Mouse (Mus musculus): ENCODE results near the gene Iqcf5. TPM values are rescaled to one million over a fixed set of nuclear protein-coding genes. Genes with fewer than 3 reads are reported as not detected.

The Iqcf5 gene
- polyA plus RNA-seq, 1 experiment = not detected

DNA sequence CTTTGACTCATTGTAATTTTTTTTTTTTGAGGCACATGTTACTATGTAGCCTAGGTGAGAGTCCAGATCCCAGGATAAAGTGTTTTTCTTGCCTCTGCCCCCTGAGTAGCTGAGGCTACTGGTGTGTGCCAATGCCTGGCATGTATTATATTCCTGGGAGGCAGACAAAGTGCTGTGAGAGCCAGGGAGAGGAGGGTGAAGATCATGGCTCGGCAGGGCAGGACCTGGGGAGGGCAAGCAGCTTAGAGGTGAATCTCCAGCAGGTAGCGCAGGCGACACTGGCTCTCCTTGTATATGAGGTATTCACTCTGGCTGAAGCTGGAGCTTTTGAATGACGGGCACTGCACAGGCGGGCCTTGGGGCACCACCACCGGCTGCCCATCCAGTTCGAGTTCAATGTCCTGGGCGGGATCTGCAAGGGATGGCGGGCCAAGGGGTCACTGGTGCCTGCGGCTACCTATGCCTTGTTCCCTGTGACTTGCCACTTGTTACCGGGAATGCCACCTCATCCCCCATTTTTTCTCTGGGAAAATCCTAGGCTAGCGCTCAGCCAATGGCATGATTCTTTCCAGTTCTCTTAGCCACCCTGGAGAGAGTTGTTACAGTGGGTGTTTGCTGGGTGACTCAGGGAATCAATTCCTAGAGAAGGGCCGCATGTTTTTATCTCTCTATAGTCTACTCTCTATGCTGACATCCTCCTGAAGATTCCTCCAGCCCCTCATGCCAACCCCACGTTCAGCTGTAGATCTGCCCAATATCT, 43.2 kb upstream of the Iqcf5 start:
- H3K27me3 ChIP-seq (ENCODE audit: control insufficient read depth, insufficient read depth, low read length) = no peaks in the 10 kb centered on the region
- TF ChIP-seq POLR2A (IDR thresholded peaks at IDR 0.05; ENCODE audit: borderline replicate concordance, insufficient read depth, low read length) (no peak), CTCF (IDR thresholded peaks at IDR 0.05; ENCODE audit: borderline replicate concordance, insufficient read depth, low read depth, low read length) (no peak)
- no peak overlapping the region for H3K4me3 ChIP-seq (replicated peaks; ENCODE audit: insufficient read depth, low read depth, low read length)
- 74% methylated on average over 14 of the region's 14 CpGs for WGBS
- peaks cover 17% of the 10 kb centered on the region for H3K4me1 ChIP-seq (ENCODE audit: control insufficient read depth, insufficient read depth, low read length)
- DNase-seq = peak; percentile 6 to 11
- no peak overlapping the region for H3K27ac ChIP-seq (ENCODE audit: insufficient read depth, low read length)

DNA sequence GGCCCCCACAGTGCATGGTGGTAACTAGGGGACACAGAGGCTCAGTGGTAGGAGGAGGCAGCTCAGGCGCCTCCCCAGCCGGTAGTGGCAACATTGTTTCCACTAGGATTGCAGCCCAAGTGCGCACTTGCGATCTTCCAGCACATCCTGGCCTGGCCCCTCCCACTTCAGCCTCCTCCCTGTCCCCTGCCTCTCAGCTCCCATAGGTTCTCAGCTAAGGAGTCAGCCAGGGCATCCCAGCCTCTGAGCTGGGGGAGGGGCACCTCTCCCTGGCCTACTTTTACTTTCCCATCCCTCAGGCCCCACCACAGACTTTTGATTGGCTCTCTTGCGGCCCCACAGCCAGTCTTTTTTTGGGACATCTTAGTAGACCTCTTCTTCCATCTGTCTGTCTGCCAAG, 42.5 kb upstream of the Iqcf5 start:
- Histone ChIP-seq H3K27me3 (ENCODE audit: control insufficient read depth, insufficient read depth, low read length) (no peaks in the 10 kb centered on the region), H3K4me3 (replicated peaks; ENCODE audit: insufficient read depth, low read depth, low read length) (no peak overlapping the region), H3K4me1 (ENCODE audit: control insufficient read depth, insufficient read depth, low read length) (peaks cover 20% of the 10 kb centered on the region), H3K27ac (ENCODE audit: insufficient read depth, low read length) (no peak overlapping the region)
- peak; percentile 32 to 55 for DNase-seq
- TF ChIP-seq POLR2A (IDR thresholded peaks at IDR 0.05; ENCODE audit: borderline replicate concordance, insufficient read depth, low read length) = no peak
- TF ChIP-seq CTCF (IDR thresholded peaks at IDR 0.05; ENCODE audit: borderline replicate concordance, insufficient read depth, low read depth, low read length) = no peak
- WGBS = 63% methylated on average over 5 of the region's 5 CpGs

DNA sequence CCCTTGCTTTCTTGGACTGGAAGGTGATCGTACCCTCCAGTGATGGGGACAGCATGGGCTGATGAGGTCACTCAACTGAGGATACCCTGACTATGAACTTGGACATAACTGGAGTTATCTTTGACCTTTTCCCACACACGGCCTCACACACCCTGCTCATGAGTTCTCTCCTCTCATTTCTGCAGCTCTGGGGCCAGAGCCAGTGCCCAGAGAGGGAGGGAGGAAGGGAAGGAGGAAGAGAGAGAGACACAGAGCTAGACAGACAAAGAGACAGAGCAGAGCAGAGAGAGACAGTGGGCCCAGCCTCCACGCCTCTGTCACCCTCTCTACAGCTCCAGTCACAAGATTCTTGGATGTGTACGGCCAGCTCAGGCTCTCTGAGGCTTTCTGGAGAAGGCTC, 42.1 kb upstream of the Iqcf5 start:
- TF ChIP-seq POLR2A (IDR thresholded peaks at IDR 0.05; ENCODE audit: borderline replicate concordance, insufficient read depth, low read length) (no peak), CTCF (IDR thresholded peaks at IDR 0.05; ENCODE audit: borderline replicate concordance, insufficient read depth, low read depth, low read length) (no peak)
- WGBS = 79% methylated on average over 4 of the region's 4 CpGs
- H3K27ac ChIP-seq (ENCODE audit: insufficient read depth, low read length) = peak overlapping the region; percentile 35; the same call in 1 of the 2 replicates
- DNase-seq = peak; percentile 21 to 24
- H3K27me3 ChIP-seq (ENCODE audit: control insufficient read depth, insufficient read depth, low read length) = no peaks in the 10 kb centered on the region
- H3K4me3 ChIP-seq (replicated peaks; ENCODE audit: insufficient read depth, low read depth, low read length) = no peak overlapping the region
- peaks cover 20% of the 10 kb centered on the region for H3K4me1 ChIP-seq (ENCODE audit: control insufficient read depth, insufficient read depth, low read length)

DNA sequence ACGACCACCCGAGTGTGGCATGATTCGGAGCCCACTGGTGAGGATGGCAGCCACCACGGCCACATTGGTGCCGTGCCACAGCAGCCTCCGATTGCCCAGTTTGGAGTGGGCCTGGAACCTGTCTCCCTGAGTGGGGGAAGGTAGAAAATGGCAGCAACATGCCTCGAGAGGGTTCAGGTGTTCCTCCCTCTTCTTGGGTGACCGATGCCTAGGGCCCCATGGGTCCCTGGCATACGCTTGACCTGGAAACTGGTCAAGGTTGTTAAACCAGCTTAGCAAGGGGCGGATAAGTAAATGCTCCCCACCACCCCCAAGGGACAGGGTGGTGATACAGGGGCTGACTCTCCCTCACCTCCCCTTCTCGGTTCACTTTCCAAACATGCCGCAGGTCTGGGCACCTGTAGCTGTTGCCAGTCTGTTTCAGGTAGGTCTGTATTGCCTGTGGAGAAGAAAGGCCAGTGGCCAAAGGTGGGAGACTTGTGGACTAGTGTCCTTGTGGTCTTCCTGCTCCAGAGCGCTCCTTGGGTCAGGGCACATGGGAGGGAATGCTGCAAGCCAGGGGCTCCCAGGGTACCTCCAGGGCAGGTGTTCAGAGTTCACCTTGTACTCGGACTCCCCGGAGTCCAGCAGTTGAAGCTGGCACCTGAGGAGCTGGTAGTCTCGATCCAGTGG, 41.2 kb upstream of the Iqcf5 start:
- peak; percentile 30 to 33 for DNase-seq
- H3K27ac ChIP-seq (ENCODE audit: insufficient read depth, low read length) = no peak overlapping the region
- 66% methylated on average over 16 of the region's 16 CpGs for WGBS

DNA sequence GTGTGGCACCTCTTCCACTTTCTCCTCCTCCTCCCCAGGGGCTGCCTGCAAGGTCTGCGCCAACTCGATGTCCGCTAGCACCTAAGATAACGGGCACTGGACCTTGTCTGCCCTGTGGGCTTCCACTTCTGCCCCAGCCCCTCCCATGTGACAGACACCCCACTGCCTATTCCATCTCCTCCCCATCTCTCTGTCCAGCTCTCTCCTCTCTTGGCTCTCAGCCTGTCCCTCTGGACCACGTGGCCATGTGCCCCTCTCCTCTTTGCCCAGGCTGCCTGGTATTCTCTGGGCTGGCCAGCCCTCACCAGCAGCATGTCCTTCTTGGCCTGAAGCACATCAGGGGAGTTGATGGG, 40.6 kb upstream of the Iqcf5 start:
- 52% methylated on average over 5 of the region's 5 CpGs for WGBS
- Histone ChIP-seq H3K4me3 (replicated peaks; ENCODE audit: insufficient read depth, low read depth, low read length) (no peak overlapping the region), H3K4me1 (ENCODE audit: control insufficient read depth, insufficient read depth, low read length) (peaks cover 16% of the 10 kb centered on the region), H3K27me3 (ENCODE audit: control insufficient read depth, insufficient read depth, low read length) (no peaks in the 10 kb centered on the region), H3K27ac (ENCODE audit: insufficient read depth, low read length) (no peak overlapping the region)
- TF ChIP-seq CTCF (IDR thresholded peaks at IDR 0.05; ENCODE audit: borderline replicate concordance, insufficient read depth, low read depth, low read length) = no peak
- TF ChIP-seq POLR2A (IDR thresholded peaks at IDR 0.05; ENCODE audit: borderline replicate concordance, insufficient read depth, low read length) = no peak
- peak in 1 of 2 experiments; percentile 45 for DNase-seq

More for the DNA sequence above, 41.2 kb upstream of the Iqcf5 start:
- TF ChIP-seq POLR2A (IDR thresholded peaks at IDR 0.05; ENCODE audit: borderline replicate concordance, insufficient read depth, low read length) (no peak), CTCF (IDR thresholded peaks at IDR 0.05; ENCODE audit: borderline replicate concordance, insufficient read depth, low read depth, low read length) (no peak)
- Histone ChIP-seq H3K4me3 (replicated peaks; ENCODE audit: insufficient read depth, low read depth, low read length) (no peak overlapping the region), H3K4me1 (ENCODE audit: control insufficient read depth, insufficient read depth, low read length) (peaks cover 16% of the 10 kb centered on the region), H3K27me3 (ENCODE audit: control insufficient read depth, insufficient read depth, low read length) (no peaks in the 10 kb centered on the region)

DNA sequence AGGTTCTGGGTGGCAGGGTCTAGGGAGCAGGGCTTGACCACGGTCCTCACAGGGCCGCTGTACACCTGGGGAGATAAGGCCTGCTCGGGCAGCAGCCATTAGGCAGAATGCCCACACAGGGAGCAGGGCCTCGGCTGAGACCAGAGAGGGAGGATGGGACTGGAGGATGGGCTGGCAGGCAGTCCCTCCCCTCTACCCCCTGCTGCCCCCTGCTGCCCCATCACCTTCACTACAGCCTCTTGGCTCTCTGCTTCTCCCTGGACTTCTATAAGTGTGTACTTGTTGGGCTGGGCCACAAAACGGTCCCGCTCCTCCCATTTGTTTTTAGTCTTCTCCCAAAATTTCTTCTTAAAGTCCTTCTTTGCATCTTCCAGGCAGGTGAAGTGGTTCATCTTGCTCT, 39.9 kb upstream of the Iqcf5 start:
- no peaks in the 10 kb centered on the region for H3K27me3 ChIP-seq (ENCODE audit: control insufficient read depth, insufficient read depth, low read length)
- H3K4me1 ChIP-seq (ENCODE audit: control insufficient read depth, insufficient read depth, low read length) = peaks cover 18% of the 10 kb centered on the region
- TF ChIP-seq CTCF (IDR thresholded peaks at IDR 0.05; ENCODE audit: borderline replicate concordance, insufficient read depth, low read depth, low read length) (peak; percentile 68), POLR2A (IDR thresholded peaks at IDR 0.05; ENCODE audit: borderline replicate concordance, insufficient read depth, low read length) (0 out of 2 replicates have a peak, but pooled peaks have one; percentile 24)
- peak; percentile 79 to 81 for DNase-seq
- 13% methylated on average over 6 of the region's 6 CpGs for WGBS
- H3K4me3 ChIP-seq (replicated peaks; ENCODE audit: insufficient read depth, low read depth, low read length) = no peak overlapping the region
- no peak overlapping the region for H3K27ac ChIP-seq (ENCODE audit: insufficient read depth, low read length)

DNA sequence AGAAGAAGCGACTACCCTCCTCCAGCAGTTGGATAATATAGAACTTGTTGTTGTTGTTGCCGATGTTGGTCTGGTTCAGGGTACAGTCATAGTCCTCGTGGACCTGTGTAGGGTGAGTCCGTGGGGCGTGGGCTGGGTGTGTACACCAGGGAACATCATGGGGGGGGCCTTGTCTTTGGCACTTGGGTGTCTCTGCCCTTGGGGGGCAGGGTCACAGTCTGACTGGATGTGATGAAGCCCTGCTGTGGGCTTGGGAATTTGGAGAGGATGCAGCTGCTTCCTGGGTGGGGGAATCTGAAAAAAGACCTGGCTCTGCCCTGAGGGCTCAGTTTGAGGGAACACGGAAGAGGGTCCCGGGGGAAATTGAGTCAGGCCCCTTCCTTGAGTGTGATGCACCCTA, 39.3 kb upstream of the Iqcf5 start:
- no peak overlapping the region for H3K4me3 ChIP-seq (replicated peaks; ENCODE audit: insufficient read depth, low read depth, low read length)
- TF ChIP-seq CTCF (IDR thresholded peaks at IDR 0.05; ENCODE audit: borderline replicate concordance, insufficient read depth, low read depth, low read length) = no peak
- no peak for TF ChIP-seq POLR2A (IDR thresholded peaks at IDR 0.05; ENCODE audit: borderline replicate concordance, insufficient read depth, low read length)
- H3K4me1 ChIP-seq (ENCODE audit: control insufficient read depth, insufficient read depth, low read length) = peaks cover 23% of the 10 kb centered on the region
- H3K27me3 ChIP-seq (ENCODE audit: control insufficient read depth, insufficient read depth, low read length) = no peaks in the 10 kb centered on the region
- DNase-seq = peak in 1 of 2 experiments; percentile 27
- 70% methylated on average over 7 of the region's 7 CpGs for WGBS
- H3K27ac ChIP-seq (ENCODE audit: insufficient read depth, low read length) = no peak overlapping the region

DNA sequence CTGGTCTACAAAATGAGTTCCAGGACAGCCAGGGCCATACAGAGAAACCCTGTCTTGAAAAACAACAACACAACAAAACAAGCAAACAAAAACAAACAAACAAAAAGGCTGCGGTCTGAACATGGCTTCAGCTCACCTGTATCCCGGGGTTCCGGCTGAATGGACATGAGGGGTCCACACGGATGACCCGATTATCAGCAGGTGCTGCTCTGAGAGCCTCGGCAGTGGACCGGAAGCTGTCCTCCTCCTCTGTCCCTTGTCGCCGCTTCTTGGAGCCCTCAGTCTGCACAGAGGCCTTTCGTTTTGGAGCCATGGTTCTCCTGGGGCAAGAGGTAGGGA, 38.7 kb upstream of the Iqcf5 start, which contains the start of gene Rrp9:
Gene Rrp9, plus strand, starts transcription at position 301 of the 339 bp plus-strand sequence.
- H3K27me3 ChIP-seq (ENCODE audit: control insufficient read depth, insufficient read depth, low read length) = no peaks in the 10 kb centered on the region
- H3K4me1 ChIP-seq (ENCODE audit: control insufficient read depth, insufficient read depth, low read length) = peaks cover 23% of the 10 kb centered on the region
- DNase-seq = peak in 1 of 2 experiments; percentile 21
- TF ChIP-seq POLR2A (IDR thresholded peaks at IDR 0.05; ENCODE audit: borderline replicate concordance, insufficient read depth, low read length) (no peak), CTCF (IDR thresholded peaks at IDR 0.05; ENCODE audit: borderline replicate concordance, insufficient read depth, low read depth, low read length) (no peak)
- WGBS = 82% methylated on average over 10 of the region's 10 CpGs
- H3K27ac ChIP-seq (ENCODE audit: insufficient read depth, low read length) = peak within 1 kb of the TSS; percentile 41
- H3K4me3 ChIP-seq (replicated peaks; ENCODE audit: insufficient read depth, low read depth, low read length) = peak within 1 kb of the TSS; percentile 43
